Mouse (Mus musculus): ENCODE results near the gene Rab11fip5. TPM values are rescaled to one million over a fixed set of nuclear protein-coding genes. Genes with fewer than 3 reads are reported as not detected.
A peak's percentile ranks its signal among the peaks of the same experiment; 100 is the strongest.

Gene Rab11fip5
- total RNA-seq, 2 experiments from 2014 or later, result 36.9 to 42.1 TPM

- no peak for DNase-seq
Measured at GRCm38 (mm10) chr6:85348133-85348532, 26.3 kb downstream of the Rab11fip5 start.

- peak; percentile 85 for DNase-seq
Measured at GRCm38 (mm10) chr6:85346028-85346634, 28.3 kb downstream of the Rab11fip5 start.

- no peak for DNase-seq
Measured at GRCm38 (mm10) chr6:85344929-85345328, 29.5 kb downstream of the Rab11fip5 start.

- no peak for DNase-seq
Measured at GRCm38 (mm10) chr6:85343027-85343426, 31.4 kb downstream of the Rab11fip5 start.

- no peak for DNase-seq
Measured at GRCm38 (mm10) chr6:85341814-85342501, 32.5 kb downstream of the Rab11fip5 start.

GRCm38 (mm10) chr6:85340184-85340583 is 34.2 kb downstream of the Rab11fip5 start:
- DNase-seq, result no peak

GRCm38 (mm10) chr6:85339273-85339901 is 35.0 kb downstream of the Rab11fip5 start:
- DNase-seq, result peak; percentile 39

GRCm38 (mm10) chr6:85336944-85337343 is 37.5 kb downstream of the Rab11fip5 start:
- DNase-seq, result no peak

GRCm38 (mm10) chr6:85335352-85335751 is 39.1 kb downstream of the Rab11fip5 start:
- DNase-seq, result no peak

- DNase-seq, result no peak
Measured at GRCm38 (mm10) chr6:85334851-85335250, 39.6 kb downstream of the Rab11fip5 start.

GRCm38 (mm10) chr6:85334251-85334650 is 40.2 kb downstream of the Rab11fip5 start:
- no peak for DNase-seq

- no peak for DNase-seq
Measured at GRCm38 (mm10) chr6:85333732-85334131, 40.7 kb downstream of the Rab11fip5 start.

GRCm38 (mm10) chr6:85333000-85333669 is 41.3 kb downstream of the Rab11fip5 start, which contains the start of gene Sfxn5:
Gene Sfxn5 (minus strand): TSS chr6:85333422.
- DNase-seq, result peak; percentile 96

- DNase-seq, result no peak
Measured at GRCm38 (mm10) chr6:85332351-85332999, 42.0 kb downstream of the Rab11fip5 start.

- no peak for DNase-seq
Measured at GRCm38 (mm10) chr6:85331736-85332135, 42.7 kb downstream of the Rab11fip5 start.

GRCm38 (mm10) chr6:85331221-85331735 is 43.2 kb downstream of the Rab11fip5 start:
- DNase-seq, result no peak

- DNase-seq, result no peak
Measured at GRCm38 (mm10) chr6:85329666-85330185, 44.7 kb downstream of the Rab11fip5 start.

- no peak for DNase-seq
Measured at GRCm38 (mm10) chr6:85326564-85326963, 47.9 kb downstream of the Rab11fip5 start.

- DNase-seq, result no peak
Measured at GRCm38 (mm10) chr6:85325109-85325508, 49.3 kb downstream of the Rab11fip5 start.

- DNase-seq, result no peak
Measured at GRCm38 (mm10) chr6:85320445-85320866, 54.0 kb downstream of the Rab11fip5 start.

- DNase-seq, result no peak
Measured at GRCm38 (mm10) chr6:85316211-85316610, 58.2 kb downstream of the Rab11fip5 start.
